Mouse (Mus musculus) mouse embryonic stem cell (cell line): ENCODE results near the gene Rnf215.

Experiments used
- in situ Hi-C, 2 experiments: fragments of 300-500 bp; cut with MboI; formaldehyde crosslinking; loops; 1 replicate in 1 of 2; 3 replicates in 1 of 2; pipeline ENCODE4 v1.14.3; 2019 to 2020; ENCODE audit warnings: low sequenced_read_pairs in 2 of 2, low pct_unique_long_range_greater_than_20kb in 1 of 2, mixed read lengths in 1 of 2; ENCODE audit not compliant: unreplicated experiment in 1 of 2

Rnf215 gene

DNA sequence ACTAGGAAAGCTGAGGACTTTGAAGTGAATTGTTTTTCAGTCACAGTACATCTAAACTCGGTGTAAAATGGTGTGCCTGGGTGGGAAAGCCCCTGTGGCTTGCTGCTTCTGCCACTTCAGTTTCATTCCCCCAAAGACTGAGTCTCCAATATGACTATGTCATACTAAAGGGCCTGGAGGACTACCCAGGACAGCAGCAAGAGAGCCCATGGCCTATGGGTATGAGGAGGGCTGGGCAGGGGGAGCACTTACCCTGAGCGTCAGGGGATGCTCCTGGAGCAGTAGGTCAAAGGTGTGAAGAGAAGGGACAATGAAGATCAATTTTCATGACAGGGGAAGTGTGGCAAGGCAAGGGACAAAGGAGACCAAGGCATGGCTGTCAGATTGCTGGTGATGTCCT lies 4.0 kb downstream of the Rnf215 start:
- in situ Hi-C loops = no loop called here

DNA sequence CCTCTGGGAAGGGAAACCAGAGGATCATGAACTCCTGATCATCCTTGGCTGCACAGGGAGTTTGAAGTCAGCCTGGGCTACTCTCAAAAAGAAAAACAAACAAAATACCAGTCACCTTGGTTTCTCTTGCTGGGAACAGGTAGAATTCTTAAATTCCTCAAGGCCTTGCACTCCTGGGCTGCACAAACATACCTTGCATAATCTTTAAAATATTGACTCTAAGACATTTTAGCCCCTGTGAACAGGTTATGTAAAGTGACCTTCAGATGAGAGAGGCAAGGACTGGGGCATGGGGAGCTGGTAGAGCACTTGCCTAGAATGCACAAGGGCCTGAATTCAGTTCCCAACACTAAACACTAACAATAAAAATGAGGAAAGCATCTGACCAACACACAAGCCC lies 6.5 kb downstream of the Rnf215 start:
- in situ Hi-C loops = no loop called here

DNA sequence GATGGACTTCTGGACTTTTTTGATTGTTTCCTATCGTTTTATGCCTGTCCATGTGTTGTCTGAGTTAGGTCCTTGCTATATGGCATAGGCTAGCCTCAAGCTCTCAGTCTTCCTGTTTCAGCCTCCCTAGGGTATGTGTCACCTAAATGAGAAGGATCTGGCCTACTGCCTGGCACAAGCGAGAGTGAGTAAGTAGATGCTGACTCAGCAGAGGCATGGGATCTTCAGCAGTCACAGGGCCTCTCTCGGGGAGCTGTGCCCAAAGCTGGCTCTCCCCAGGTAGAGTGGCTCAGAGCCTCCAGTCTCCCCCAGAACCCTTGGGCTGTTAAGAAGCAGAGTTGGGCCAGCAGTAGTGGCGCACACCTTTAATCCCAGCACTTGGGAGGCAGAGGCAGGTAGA lies 7.3 kb downstream of the Rnf215 start:
- in situ Hi-C loops = no loop called here

DNA sequence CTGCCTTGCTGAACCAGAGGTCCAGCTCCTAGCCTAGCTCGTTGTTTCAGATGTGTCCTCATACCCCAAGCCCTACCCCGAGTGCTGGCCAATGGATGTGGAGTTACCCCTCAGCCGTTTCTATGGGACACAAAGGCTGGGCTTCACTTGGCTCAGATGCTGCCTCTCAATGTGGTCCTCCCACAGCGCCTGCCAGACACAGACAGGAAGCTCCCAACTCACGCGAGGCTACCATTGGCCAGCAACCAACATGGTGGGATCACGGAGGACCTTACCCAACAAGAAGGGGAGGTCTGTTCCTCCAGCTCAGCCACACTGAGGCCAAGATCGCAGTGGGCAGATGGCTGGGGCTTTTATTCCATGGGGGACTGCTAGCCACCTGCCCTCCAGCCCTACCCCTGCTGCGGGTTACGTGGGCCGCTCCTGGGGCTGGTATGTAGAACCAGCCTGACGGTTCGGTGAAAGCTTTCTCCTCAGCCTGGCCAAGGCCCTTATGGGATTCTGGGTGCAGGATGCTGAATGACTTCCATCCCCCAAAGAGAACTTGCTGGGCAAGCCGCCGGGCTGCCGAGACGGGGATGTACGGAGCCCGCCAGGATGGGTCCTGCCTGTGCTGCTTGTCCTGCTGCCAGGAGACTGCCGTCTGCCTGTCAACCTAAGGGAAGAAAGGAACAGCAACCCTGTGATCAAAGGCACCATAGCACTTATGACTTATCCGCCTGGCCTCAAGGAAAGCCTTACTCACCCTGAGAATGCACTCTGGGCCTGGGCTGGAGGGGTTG lies 8.5 kb downstream of the Rnf215 start:
- in situ Hi-C loops = no loop called here

DNA sequence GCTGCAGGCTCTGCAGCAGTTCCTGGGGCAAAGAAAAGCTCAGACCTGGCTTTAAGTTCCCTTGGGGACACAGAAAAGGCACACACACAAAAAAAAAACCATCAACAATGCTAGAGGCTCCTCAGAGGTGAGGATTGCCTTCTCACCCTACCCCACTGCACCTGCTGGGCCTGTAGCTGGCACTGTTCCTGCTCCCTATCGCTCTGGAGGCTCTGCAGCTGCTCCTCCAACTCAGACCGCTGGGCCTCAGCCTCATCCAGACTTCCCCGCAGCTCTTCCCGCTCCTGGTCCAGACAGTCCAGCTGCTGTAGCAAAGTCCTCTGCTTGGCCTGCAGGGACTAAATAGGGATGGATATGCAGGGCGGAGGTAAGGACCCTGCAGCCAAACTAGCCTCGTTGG lies 11.4 kb downstream of the Rnf215 start:
- in situ Hi-C loops = no loop called here

DNA sequence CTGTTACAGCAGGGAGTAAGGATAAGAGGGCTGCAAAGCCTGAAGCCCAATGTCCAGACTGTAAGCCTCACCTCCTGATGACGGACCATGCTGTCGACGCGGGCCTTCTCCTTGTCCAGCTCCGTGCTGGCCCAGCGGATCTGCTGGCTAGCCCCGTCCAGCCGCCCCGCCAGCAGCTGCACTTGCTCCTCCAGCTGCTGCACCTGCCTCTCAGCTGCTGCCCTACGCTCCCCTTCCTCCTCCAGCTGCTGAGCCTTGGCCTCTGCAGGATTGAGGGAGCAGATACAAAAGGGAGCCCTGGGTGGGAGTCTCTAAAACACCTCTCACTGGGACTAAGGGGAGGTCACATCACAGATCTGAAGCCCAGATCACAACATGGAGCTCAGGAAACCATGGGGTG lies 12.1 kb downstream of the Rnf215 start:
- in situ Hi-C loops = no loop called here

DNA sequence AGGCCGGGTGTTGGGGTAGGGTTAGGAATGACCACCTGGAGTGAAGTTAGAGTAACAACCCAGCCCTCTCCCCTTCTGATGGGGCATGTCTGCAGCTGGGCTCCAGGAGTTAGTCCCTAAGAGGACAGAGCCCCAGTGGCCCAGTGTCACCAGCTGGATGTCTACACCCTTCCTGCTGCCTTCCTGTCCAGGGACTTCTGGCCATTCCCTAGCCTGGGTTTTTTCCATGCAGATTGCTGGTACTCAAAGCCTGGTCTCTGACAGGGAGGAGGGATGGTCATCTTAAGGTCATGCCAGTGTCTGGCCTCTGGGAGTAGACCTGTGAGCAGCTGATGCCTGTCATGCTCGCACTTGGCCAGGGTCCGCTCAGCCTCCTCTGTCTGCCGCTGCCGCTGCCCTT lies 13.1 kb downstream of the Rnf215 start:
- in situ Hi-C loops = no loop called here

DNA sequence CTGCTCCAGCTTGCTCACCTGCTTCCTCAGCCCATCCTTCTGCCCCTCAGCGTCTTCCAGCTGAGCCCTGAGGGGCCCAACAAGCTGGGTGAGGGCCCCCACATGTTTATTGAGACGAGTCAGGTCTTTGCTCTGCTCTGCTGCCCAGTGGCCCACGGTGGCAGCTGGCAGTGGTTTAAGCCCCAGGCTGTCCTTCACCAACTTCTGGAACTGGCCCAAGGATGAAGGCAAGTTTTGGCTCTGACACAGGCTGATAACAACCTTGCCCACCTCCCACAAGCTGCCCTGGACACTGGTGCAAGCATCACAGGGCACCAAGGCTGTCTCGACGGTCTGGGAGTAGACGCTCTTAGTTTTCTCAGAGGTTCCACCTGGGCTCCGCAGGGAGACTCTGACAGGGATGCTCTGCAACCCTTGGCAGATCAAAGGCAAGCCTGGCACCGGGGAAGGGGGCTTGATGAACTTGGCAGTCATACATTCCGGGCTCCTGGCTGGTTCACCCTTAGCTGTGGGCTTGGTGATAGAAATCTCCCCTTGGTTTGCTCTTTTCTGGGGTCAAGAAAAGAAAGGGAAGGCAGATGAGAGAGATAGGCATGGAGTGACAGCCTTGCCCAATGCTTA lies 13.6 kb downstream of the Rnf215 start:
- in situ Hi-C loops = no loop called here

DNA sequence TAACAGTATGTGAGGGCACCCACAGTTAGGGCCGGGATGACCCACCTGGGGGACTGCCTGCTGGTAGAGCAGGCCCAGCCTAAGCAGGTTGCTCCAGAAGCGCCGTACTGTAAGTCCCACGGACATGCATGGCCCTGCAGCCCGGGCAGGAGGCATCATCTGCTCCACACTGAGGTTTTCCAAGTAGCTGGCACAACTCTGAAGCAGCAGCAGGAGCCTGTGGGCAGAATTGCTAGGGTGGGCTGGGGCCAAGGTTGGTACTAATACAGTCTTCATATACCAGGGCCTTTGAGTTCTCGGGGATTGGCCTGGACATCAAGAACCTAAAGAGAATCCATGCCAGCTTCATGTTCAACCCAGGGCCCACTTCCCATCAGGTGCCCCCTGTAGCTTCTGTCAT lies 14.9 kb downstream of the Rnf215 start:
- in situ Hi-C loops = no loop called here

DNA sequence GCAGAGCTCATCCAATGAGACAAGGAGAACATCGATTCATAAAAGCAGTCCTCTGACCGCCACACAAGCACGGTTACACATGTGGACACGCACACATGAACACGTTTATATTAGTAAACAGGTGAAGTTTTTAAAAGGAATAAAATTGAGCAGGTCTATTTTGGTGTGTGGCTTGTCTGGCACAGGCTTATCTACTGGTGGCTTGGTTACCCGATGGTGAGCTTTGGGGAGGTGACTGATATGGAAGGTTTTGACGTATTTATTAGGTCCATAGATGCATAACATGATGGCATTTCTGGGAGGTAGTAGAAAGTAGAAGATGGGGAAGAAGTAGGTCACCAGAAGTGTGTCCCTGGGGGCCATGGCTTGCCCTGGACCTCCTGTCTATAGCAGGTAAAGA lies 18.7 kb downstream of the Rnf215 start:
- in situ Hi-C loops = no loop called here

DNA sequence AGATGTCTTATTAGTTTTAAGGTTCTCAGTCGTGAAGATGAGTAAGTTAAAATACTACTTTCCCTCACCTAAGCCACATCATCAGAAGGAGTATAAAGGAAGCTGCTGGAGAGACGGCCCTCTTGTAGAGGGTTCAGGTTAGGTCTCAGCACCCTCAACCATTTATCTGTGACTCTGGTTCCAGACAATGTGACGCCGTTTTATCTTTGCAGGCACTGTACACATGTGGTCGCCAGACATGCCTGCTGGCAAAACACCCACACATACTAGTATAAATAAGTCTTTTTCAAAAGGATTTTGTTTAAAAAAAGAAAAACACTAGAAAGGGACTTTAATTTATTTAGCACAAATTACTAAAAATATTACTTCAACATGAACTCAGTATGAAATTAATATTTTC lies 20.6 kb downstream of the Rnf215 start:
- in situ Hi-C loops = no loop called here

DNA sequence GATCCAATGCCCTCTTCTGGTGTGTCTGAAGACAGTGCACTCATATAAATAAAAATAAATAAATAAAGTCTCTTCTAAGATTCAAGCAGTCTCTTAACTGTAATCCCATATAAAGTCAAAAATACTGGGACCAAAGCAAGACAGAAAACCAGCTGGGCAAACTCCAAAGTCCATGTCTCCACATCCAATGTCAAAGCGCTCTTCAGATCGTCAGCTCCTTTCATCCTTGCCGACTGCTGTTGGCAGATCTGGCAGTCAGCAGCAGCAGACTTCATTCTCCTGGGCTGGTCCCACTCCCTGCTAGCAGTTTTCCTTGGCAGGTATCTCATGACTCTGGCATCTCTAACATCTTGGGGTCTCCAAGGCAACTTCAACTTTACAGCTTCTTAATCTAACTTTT lies 23.7 kb downstream of the Rnf215 start:
- in situ Hi-C loops = no loop called here

DNA sequence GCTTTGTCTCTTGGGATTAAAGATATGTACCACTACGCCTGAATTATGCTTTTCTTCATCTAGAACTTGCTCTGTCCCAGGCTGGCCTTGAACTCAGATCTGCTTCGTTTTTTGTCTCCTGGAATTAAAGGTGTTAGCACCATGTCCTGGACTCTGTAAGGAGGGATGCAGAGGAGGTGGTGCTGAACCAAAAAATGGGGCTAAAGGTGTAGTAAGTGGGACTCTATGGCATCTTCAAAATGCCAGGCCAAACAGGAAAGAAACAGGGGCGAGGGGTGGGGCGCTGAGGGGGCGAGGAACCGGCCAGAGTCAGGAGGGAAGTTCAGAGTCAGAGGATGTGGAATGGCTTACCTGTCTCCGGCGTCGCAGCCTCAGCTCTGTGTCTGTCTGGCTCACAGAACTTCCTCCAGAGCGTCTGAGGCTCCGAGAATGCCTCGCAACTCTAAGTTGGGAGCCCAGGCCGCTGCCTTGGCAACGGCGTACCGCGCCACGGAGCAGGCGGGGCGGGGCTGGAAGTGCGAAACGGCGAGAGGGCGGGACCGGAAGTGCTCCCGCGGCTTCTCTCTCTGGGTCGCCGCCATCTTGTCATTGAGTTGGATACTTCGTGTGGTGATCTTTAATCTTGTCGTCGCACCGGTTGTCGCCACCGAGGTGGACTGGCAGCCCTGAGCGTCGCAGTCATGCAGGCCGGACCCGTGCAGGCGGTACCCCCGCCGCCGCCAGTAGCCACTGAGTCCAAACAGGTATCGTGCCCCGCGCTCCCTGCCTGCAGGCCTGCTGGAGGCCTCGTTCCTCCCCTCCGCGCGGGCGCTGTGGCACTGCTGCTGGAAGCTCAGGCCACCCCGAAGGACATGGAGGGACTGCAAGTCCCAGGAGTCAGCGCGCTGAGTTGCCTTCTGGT lies 25.1 kb downstream of the Rnf215 start, which contains the start of the genes Ccdc157 and Sf3a1:
Gene Ccdc157 (minus strand): TSS at position 486 of the 901 bp plus-strand sequence.
Gene Sf3a1 (plus strand): TSS at position 543 of the 901 bp plus-strand sequence.
- in situ Hi-C loops = no loop called here

DNA sequence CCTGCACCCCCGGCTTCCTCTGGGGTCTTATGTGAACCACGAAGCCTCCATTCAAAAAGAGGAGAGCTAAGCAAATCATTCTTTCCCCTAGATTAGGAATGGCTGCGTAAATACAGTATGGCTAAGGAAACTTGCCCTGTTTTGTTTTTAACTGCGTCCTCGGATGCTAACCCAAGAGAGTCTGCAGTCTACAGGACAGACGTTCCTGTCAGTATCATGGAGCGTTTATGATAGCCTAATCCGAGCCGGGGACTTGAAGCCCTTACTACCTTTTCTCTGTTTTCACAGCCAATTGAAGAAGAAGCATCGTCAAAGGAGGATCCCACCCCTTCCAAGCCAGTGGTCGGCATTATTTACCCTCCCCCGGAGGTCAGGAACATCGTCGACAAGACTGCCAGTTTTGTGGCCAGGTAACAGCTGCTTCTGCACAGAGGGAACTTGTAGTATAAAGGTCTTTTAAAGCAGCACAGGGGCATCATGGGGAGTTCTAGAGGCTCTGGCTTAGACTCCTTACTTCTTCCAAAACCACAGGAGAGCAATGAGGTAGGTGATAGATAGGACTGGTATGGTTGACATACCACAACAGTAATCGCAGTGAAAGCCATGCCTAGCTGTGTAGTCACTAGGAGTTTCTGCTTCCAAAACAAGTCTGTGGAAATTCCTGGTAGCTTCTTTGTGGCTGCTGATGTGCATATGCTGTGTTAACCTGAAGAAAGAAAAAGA lies 25.9 kb downstream of the Rnf215 start:
- in situ Hi-C loops = no loop called here

DNA sequence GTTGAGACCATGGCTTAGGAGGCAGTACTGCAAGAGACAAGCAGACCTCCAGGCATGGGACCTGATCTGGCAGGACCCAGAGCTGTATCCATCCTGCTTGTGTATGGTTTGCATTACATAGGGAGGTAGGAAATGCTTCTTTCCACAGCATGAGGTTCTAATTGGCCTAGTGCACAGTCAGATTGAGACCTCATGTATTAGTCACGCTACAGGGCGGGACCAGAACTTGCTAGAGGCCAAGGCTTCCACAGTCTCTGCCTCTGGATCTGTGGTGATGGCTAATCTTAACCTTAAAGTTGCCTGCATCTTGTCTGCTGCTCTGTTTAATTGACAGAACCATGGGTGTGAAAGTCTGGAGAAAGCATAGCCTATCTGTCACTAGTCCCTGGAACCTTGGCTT lies 29.7 kb downstream of the Rnf215 start:
- in situ Hi-C loops = no loop called here

DNA sequence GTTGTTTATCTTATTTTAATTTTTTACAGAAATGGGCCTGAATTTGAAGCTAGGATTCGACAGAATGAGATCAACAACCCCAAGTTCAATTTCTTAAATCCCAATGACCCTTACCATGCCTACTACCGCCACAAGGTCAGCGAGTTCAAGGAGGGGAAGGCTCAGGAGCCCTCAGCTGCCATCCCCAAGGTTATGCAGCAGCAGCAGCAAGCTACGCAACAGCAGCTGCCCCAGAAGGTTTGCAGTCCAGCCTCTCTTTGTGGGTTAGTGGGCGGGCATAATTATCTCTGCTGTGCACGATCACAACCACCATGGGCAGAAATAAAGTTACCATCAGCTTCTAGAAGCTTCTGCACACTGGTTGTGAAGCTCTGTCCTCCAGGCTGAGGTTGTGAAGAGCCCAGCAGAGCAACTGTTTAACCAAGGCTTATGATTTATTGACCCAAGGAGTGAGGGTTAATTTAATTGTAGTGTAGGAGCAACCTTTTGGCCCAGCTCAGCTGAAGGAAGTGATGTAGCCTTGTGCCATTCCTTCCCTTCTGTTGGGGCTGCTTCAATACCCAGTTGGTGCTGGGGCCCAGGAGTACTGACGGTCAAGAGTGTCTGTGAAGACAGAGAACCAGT lies 31.6 kb downstream of the Rnf215 start:
- in situ Hi-C loops = no loop called here

DNA sequence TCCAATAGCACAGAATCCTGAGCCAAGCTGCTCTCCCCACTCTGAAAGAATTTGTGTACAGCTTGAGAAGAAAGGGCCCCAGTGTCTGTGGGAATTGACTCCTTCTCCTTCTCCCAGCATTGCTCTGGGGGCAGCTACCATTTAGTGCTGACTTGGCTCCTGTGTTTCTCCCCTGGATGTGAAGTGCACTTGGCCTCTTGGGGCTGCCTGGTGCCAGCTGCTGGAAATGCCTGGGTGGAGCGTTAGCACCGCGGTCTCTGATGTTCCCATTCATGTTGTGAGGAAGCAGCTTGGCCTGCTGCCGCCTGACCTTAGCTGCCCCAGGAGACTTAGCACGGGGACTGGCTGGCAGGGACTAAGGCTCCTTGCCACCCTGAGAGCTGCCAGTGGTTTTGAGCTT lies 39.6 kb downstream of the Rnf215 start:
- in situ Hi-C loops = no loop called here

DNA sequence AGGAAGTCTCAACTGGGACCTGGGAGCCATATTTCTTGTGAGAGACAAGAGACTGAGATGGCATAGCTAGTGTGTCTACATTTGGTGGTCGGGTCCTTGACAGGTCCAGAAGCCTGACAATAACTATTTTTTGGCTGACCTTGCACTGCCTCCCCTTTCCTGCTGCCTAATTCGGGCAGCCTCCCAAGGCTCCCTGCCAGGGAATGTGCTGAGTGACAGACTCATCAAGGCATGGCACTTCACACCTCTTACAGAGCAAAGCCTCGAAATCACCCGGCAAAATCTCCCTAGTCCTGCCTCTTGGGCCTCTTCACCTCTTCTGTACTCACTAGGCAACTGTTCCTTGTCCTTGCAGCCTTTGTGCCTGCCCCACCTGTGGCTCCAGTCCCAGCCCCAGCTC lies 42.7 kb downstream of the Rnf215 start:
- in situ Hi-C loops = no loop called here
